9 mouse cellular contexts compared by ENCODE assay signal in the genomic region with DNA sequence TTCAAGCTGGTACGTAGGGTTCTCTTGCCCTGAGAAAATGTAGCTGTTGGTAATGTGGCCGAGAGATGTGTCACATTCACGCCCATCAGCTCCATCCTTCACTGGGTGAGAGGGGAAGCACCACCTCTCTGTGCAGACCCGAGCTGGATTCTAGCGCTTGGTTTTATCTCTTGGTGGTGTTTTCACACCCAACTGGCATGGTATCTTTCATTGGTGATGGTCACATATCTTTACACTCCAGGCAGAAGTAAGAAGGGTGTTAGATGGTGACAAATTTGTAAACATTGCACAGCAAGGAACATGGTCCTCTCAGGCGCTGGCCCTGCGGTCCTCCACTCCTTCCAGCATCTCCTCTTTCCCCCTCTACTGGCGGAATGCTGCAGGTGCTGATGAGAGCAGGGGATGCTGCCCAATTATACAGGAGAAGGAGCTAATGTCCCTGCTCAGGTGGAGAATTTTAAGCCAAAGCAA. TPM values are rescaled to one million over a fixed set of nuclear protein-coding genes. Genes with fewer than 3 reads are reported as not detected.
DNase-seq lines count a peak whose midpoint lies in the region; ATAC-seq and TF ChIP-seq lines count a peak whose summit lies in the region.
"Had no signal": no experiment of that assay in that cellular context is flagged by ENCODE, and none has a peak within 500 bp of the region (broad histone marks: within the 10 kb centered on the region; RNA-seq: fewer than 3 reads in every experiment).

No protein-coding gene starts in this region.

- peaks cover 36% of the 10 kb centered on the region for H3K36me3 ChIP-seq in heart, embryonic 10.5 days
- H3K36me3 ChIP-seq in ES-Bruce4 (ENCODE audit: control insufficient read depth, insufficient read depth, low read length, poor library complexity, severe bottlenecking) = no peaks in the 10 kb centered on the region; the same call in 1 of the 2 replicates
- peaks cover 26% of the 10 kb centered on the region; the same call in 1 of the 2 replicates for H3K36me3 ChIP-seq in intestine, embryonic 14.5 days (ENCODE audit: control insufficient read depth, insufficient read depth, low read length)
- peaks cover 21% of the 10 kb centered on the region for H3K36me3 ChIP-seq in midbrain, embryonic 14.5 days (ENCODE audit: control insufficient read depth, insufficient read depth, low read length)

- H3K4me2 ChIP-seq in intestine, embryonic 14.5 days (ENCODE audit: low read length) = no peak overlapping the region
- no peak overlapping the region for H3K4me2 ChIP-seq in midbrain, embryonic 14.5 days (ENCODE audit: low read length)

- no peaks in the 10 kb centered on the region for H3K27me3 ChIP-seq in heart, embryonic 10.5 days (ENCODE audit: insufficient read depth, poor library complexity, severe bottlenecking)
- H3K27me3 ChIP-seq in ES-Bruce4 (ENCODE audit: control insufficient read depth, insufficient read depth, low read length, poor library complexity, severe bottlenecking) = no peaks in the 10 kb centered on the region
- H3K27me3 ChIP-seq in intestine, embryonic 14.5 days (replicated peaks; ENCODE audit: control insufficient read depth, insufficient read depth, low read length) = no peaks in the 10 kb centered on the region
- no peaks in the 10 kb centered on the region for H3K27me3 ChIP-seq in midbrain, embryonic 14.5 days (ENCODE audit: control insufficient read depth, insufficient read depth, low read length)

- no peak overlapping the region for H3K27ac ChIP-seq in heart, embryonic 10.5 days
- no peak overlapping the region for H3K27ac ChIP-seq in ES-Bruce4 (ENCODE audit: insufficient read depth, low read length)
- no peak overlapping the region for H3K27ac ChIP-seq in intestine, embryonic 14.5 days (ENCODE audit: low read depth)
- H3K27ac ChIP-seq in midbrain, embryonic 14.5 days (replicated peaks; ENCODE audit: low read depth, low read length) = no peak overlapping the region
- H3K27ac ChIP-seq: macrophage had no signal

- H3K9me3 ChIP-seq in heart, embryonic 10.5 days = no peaks in the 10 kb centered on the region
- H3K9me3 ChIP-seq in ES-Bruce4 (replicated peaks; ENCODE audit: control insufficient read depth, insufficient read depth, low read length, poor library complexity, severe bottlenecking) = no peaks in the 10 kb centered on the region
- H3K9me3 ChIP-seq in intestine, embryonic 14.5 days (ENCODE audit: control insufficient read depth, low read length) = no peaks in the 10 kb centered on the region
- no peaks in the 10 kb centered on the region for H3K9me3 ChIP-seq in midbrain, embryonic 14.5 days (ENCODE audit: control insufficient read depth, low read length)

- H3K4me3 ChIP-seq in heart, embryonic 10.5 days = no peak overlapping the region
- no peak overlapping the region for H3K4me3 ChIP-seq in ES-Bruce4 (ENCODE audit: low read depth, low read length)
- H3K4me3 ChIP-seq in intestine, embryonic 14.5 days (ENCODE audit: low read depth, low read length) = no peak overlapping the region
- H3K4me3 ChIP-seq in midbrain, embryonic 14.5 days (replicated peaks; ENCODE audit: low read depth, low read length) = no peak overlapping the region

- peaks cover 12% of the 10 kb centered on the region; the same call in 1 of the 2 replicates for H3K4me1 ChIP-seq in heart, embryonic 10.5 days
- no peaks in the 10 kb centered on the region for H3K4me1 ChIP-seq in ES-Bruce4 (ENCODE audit: control insufficient read depth, insufficient read depth, low read length)
- no peaks in the 10 kb centered on the region for H3K4me1 ChIP-seq in intestine, embryonic 14.5 days (replicated peaks; ENCODE audit: control insufficient read depth, insufficient read depth, low read length)
- no peaks in the 10 kb centered on the region for H3K4me1 ChIP-seq in midbrain, embryonic 14.5 days (ENCODE audit: control insufficient read depth, insufficient read depth, low read length)

- peak; percentile 80 for TF ChIP-seq CTCF in ES-Bruce4 (IDR thresholded peaks at IDR 0.05; ENCODE audit: low read depth, low read length)

- peak; percentile 78 for DNase-seq in heart, embryonic 10.5 days (ENCODE audit: low spot score)
- no peak for DNase-seq in heart, adult 9 months (ENCODE audit: low spot score in 2 of 2)
- peak; percentile 65 for DNase-seq in c-Kit-positive CD71-positive TER-119-negative erythroid progenitor cells, embryonic 14.5 days (ENCODE audit: low read depth)
- peak; percentile 60 for DNase-seq in intestine, embryonic 14.5 days (ENCODE audit: low spot score)
- peak; percentile 64 for DNase-seq in midbrain, embryonic 14.5 days
- no peak for DNase-seq in thymus, postnatal 0 days (ENCODE audit: low spot score)
- DNase-seq in gastrocnemius, adult 8-10 months (ENCODE audit: low spot score in 2 of 2) = no peak

- TF ChIP-seq EP300 in ES-Bruce4 (IDR thresholded peaks at IDR 0.05; ENCODE audit: insufficient read depth, low read depth, low read length) = no peak

- 67% methylated on average over 8 of the region's 8 CpGs for WGBS in heart, embryonic 10.5 days
- WGBS in intestine, embryonic 14.5 days = 67% methylated on average over 8 of the region's 8 CpGs
- WGBS in midbrain, embryonic 14.5 days = 71% methylated on average over 8 of the region's 8 CpGs

- no peak for TF ChIP-seq POLR2A in ES-Bruce4 (IDR thresholded peaks at IDR 0.05; ENCODE audit: insufficient read depth, low read length)

- H3K9ac ChIP-seq in ES-Bruce4 (ENCODE audit: low read depth, poor library complexity, severe bottlenecking) = no peak overlapping the region
- no peak overlapping the region for H3K9ac ChIP-seq in intestine, embryonic 14.5 days (ENCODE audit: low read length)
- H3K9ac ChIP-seq in midbrain, embryonic 14.5 days (replicated peaks; ENCODE audit: low read length) = no peak overlapping the region

- no peak for ATAC-seq in intestine, embryonic 14.5 days (replicated peaks; ENCODE audit: low FRiP score, low TSS enrichment, low read depth)
- no peak for ATAC-seq in midbrain, embryonic 14.5 days (ENCODE audit: low FRiP score, low TSS enrichment)

RNA-seq across cellular contexts. Expression of a gene that starts 44.7 kb away (rescaled TPM):
- polyA plus RNA-seq in heart, embryonic 10.5 days (2016; fragmentation: Nextera tagmentation; extraction: Ambion mirVana) = 47.6 and 62.0 TPM in 2 replicates
- polyA plus RNA-seq in ES-Bruce4 (2011; ENCODE audit: insufficient read depth, insufficient read length, low read depth, missing spikeins) = 141 and 145 TPM in 2 replicates
- 38.9 and 41.1 TPM in 2 replicates for polyA plus RNA-seq in intestine, embryonic 14.5 days (2014; fragmentation: Nextera tagmentation; extraction: Ambion mirVana)
- polyA plus RNA-seq in midbrain, embryonic 14.5 days (2014; fragmentation: Nextera tagmentation; extraction: Ambion mirVana) = 6.7 and 10.3 TPM in 2 replicates
- 1.5 and 1.6 TPM in 2 replicates for polyA plus RNA-seq in thymus, postnatal 0 days (2015; fragmentation: Nextera tagmentation; extraction: Ambion mirVana)
- total RNA-seq in gastrocnemius, adult 8-10 months (2022) = 10 to 100 TPM; 16.1 to 22.2 (median 18.0) TPM
- polyA plus RNA-seq: macrophage had no signal

Comparison
In these comparisons a context has a peak if more than half of its experiments do, and no peak if none do; other contexts are left out.
1. DNase-seq: peak in heart, embryonic 10.5 days (single experiment), c-Kit-positive CD71-positive TER-119-negative erythroid progenitor cells, embryonic 14.5 days (single experiment), intestine, embryonic 14.5 days (single experiment) and midbrain, embryonic 14.5 days (single experiment); none in heart, adult 9 months (0 of 2), thymus, postnatal 0 days (single experiment) and gastrocnemius, adult 8-10 months (0 of 2).